Mouse (Mus musculus) embryo, embryonic 10 days (tissue): ENCODE results near the gene Cisd1.
"Not testable (repeated sequence)": the region's sequence is repeated elsewhere in the genome, so short reads cannot be mapped to it uniquely, and the experiment has no call there.

Experiments used
- DNase-seq: peaks from one replicate; pipeline ENCODE4 v3.0.0-alpha.2; 2015; ENCODE audit warnings: low spot score

The Cisd1 gene

DNA sequence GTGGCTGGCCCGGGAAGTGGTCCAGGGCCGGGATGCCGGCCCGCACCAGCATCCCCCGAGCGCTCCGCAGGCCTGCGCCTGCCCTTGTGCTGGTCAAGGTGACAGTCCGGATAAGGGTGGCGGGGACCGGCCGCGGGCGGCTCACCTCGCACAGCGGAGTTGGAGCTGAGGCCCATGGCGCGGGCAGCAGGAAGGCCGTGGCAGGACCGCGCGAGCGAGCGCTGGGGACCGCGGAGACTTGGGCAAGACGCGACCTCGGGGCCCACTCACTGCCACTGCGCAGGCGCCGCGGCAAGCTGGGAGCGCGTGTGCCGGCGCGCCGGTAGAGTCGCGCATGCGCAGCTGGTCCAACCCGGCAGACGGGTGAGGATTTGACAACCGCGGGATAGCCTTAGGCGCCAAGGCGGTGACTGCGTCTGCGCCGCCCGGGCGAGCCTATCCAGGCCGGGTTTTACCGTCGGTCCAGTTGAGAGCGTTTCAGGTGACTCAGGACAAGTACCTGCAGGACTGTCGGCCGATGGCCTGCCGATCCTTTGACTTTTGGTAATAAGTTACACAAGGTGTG is at the start of gene Cisd1:
TSS of gene Cisd1 (minus strand) at position 376 of the 565 bp plus-strand sequence.
- DNase-seq = peak; percentile 95

DNA sequence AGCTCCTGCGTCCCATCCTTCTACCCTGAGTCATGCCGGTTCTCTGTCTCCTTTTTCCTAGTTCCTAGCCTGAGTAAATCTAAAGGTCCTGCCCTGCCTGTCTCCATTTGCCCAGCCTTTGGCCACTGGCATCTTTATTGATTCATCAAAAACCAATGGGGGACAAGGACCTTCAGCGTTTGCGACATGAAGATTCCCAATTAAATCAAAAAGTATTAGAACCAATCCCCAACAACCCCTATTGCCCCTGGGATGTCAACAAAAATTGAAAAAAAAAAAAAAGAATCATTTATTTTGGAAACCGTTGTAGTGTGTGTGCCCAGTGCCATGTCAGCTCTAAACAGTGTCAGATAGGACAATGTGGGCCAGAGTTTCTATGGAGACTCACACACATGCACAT is 44.6 kb upstream of the Cisd1 start:
- DNase-seq = no peak

DNA sequence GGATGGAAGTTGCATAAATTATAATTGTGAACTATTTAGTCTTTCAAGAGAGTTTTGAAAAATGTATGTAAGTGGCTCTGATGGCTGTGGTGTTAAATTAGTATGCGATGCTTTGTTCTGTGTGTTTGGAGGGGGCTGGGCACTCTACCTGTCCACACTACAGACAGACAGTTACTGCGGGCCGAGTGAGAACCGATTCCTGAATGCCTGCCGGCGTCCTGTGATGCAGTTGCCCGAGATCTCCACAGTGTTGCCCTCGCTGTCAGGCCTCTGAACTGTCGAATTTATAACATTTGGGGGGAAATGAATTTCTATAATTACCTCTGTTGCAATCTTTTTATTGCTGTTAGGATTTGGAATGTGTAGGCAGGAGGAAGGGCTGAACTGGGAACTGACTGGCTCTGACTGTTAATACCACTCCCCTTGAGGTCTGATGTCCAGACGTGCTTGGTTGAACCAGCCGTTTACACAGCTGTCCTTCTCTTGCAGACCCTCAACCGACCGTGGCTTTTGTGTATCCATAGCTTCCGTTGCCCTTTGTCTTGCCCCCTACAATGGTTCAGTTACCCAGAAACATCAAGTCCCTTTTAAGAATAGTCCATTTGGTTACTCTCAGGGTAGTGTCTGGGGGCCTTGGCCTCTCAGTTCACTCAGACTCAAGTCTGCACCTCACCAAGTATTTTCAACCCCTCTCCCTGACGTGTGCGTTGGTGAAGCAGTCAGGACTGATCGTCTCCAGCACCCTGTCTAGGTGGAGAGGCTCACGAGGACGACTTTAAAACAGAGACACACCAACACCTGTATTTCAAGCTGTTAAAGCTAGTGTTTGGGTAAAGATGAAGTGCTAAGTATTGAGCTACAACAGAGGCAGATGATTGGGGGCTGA is 39.6 kb upstream of the Cisd1 start:
- peak; percentile 56 for DNase-seq

DNA sequence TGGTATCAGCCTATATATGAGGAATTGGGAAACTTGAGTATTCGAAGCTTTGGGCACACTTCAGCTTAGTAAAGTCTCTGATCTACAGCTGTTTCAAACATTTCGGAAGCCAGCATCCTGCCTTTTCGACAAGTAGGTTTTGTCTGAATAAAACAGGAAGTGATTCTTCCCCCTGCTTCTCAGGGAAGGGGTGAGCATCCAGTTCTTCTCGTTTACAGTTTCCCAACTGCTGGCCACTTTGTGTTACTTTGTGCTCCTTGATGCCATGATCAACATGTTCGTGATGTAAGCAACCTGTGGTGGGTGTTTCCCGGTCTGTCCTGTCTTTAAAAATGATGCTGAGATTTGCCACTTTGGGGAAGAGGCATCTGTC is 38.8 kb upstream of the Cisd1 start:
- DNase-seq = not testable (repeated sequence)

DNA sequence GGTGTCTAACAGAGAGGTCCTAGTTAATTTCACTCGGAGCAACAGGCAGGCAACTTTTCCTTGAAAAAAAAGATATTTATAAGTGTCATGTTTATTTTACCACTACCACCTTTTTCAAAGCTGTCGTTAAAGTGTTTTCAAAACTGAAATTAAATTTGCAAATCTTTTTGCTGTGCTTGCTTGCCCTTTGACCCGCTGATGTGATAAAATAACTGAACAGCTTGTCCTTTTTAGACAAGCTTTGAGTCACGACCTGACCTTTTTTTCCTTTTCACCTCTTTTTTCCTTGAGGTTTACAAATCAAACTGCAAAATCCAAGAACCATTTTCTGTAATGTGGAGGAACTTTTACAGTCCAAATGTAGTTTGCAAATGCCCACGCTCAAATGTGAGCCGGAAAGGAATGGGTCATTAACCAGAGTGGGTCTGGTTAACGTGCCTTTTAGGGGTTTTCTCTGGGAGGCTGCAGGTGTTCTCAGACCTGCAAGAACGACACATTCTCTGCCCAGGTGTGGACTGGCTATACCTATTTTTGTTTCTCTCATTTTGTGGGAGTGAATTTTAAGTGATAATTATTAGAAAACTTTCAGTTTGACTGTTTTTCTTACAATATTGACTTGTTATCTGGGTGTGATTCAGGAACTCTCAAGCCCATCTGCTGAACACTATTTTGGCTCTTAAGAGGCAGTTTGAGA is 38.3 kb upstream of the Cisd1 start:
- no peak for DNase-seq

DNA sequence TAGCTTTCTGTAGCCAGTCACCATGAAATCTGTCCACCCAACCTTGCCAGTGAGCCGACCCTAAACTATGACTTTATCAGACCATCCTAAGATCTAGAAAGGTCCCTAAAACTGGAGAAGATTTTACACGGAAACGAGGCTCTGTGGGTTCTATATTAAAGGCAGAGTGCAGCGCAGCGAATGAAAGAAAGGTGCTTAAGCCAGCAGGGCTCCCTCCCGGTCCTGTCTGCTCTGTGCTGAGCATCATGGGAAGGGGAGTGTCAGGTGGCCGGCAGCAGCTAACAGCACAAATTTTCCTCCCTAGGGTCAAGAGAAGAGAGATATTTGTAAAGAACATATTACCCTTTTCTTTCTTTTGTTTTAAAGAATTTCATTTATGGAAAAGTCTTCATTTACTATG is 37.4 kb upstream of the Cisd1 start:
- no peak for DNase-seq

DNA sequence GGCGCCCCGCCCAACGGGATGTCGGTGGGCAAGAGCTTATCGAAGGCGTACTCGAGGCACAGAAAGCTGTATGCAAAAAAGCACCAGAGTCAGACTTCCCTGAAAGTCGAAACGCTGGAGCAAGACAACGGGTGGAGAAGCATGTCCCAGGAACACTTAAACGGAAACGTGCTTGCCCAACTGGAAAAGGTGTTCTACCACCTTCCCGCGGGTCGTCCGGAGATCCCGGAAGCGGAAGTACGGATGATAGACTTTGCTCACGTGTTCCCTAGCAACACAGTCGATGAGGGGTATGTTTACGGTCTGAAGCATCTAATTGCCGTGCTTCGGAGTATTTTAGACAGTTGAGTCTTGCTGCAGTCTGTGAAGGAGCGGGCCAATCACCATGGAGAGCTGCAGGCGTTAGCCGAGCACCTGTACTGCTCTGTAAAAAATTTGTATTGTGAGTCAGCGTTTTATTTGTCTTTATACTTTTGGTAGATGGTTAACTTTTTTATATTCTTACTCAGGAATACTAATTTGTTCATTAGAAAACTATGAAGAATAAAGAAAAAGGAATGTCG is 36.8 kb upstream of the Cisd1 start:
- DNase-seq = no peak

DNA sequence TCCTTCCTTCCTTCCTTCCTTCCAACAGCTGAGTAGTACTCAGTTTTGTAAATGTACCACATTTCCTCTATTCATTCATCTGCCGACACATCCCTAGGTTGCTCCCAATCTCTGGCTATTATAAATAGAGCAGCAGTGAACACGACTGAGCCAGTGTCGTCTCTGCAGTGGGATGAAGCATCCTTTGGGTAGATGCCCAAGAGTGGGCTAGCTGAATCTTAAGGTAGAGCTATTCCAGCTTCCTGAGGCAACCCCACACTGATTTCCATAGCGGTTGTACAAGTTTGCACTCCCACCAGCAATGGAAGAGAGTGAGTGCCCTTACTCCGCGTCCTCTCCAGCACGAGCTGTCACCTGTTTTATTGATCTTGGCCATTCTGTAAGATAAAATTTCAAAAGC is 35.7 kb upstream of the Cisd1 start:
- DNase-seq = no peak

DNA sequence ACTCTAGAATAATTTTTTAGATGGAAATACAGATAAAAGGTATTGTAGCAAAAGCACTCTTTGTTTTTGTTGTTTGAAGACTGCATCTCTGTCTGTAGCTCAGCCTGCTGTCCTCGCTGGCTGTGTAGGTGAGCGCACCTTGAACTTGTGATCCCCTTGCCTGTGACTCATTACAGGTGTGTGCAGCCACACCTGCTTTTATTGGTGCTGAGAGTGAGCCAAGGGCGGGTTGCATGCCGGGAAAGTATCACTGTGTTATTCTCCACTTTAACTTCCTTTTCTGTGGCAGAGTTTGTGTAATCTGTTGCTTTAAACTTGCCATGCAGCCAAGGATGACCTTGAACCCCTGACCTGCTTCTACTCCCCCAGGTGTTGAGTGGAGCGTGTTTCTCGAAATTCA is 31.3 kb upstream of the Cisd1 start:
- no peak for DNase-seq

DNA sequence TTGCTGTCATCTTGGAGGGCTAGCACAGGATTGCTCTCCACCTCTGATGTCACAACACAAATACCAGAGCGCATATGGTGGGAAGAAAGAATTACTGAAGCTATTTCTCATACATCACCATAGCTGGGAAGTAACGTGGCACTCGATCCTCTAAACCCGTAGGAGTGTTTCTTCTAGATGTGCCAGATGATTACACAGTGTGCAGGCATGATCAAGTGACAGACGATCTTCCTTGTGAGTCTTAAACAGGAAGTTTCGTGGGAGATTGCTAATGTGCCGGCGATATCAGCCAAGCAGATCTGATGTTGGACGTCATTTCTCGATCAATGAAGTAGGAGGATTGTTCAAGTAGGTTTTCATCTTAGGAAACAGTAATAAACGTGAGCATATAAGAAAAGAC is 29.0 kb upstream of the Cisd1 start:
- no peak for DNase-seq

DNA sequence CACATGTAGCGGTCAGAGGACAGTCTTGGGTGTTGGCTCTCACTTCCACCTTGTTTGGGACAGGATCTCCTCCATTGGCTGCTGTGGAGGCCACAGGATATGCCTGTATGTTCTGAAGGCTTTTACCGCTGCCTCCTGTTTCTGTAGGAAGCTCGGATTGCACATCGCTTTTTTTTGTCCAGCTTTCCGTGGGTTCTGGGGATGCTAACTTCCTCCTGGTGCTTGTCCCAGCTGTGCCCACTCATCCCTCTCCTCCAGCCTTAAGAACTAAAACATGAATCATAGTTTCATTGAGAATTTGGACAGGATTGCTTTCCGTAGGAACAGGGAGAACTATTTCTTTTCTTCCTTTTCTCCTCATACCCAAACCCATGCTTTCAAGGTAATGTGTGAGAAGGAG is 27.1 kb upstream of the Cisd1 start:
- no peak for DNase-seq

DNA sequence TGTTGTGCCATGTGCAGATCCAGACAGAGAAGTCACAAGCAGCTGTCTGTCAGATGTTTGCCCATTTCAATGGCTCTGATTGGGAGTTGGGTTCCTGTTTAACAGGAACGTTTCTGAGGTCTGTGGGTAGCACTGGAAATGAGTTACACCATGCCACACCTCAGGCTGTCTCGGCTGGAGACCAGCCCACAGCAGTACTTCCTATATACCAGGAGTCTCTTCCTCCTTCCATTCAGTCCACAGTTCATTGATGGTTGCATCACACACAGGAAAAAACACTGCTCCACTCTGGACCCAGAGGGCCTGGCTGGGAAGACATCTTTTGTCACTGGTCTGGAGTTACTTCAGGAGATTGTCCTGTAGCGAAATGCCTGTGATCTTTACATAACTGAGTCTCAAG is 24.7 kb upstream of the Cisd1 start:
- no peak for DNase-seq

DNA sequence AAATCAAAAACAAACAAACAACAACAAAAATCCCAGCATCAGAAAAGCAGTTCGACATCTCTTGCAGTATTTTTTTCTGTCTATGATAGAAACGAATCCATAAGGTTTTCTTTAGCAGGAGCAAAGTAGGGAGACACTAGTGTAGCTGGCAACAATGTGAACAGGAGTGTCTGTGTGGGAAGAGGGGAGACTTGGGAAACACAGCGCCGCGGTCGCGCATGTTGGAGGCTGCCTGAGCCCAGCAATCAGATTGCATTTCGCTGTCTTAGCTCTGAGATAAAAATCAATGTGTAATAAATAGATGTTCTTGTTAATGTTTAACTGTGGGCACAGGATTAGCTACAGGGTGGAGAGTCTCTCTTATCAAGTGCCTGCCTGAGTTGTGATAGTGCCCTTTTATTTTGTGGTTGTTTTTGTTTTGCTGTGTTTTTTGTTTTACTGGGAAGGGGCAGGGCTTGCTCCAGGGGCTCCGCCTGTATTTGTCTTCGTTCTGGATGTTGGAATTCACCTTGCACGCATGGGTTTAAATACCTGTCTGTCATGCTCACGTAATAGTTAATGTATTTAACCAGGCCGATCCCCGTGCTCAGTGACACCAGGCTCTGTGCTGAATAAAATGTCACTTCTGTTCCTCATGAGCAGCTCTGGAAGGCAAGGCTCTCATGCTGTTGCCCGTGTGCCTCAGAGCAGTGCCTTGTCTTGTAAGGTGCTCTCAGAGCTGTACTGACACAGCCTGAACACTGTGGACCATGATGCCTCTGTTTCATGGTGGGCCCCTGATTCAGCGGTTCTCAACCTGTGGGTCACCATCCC is 23.6 kb upstream of the Cisd1 start:
- no peak for DNase-seq

DNA sequence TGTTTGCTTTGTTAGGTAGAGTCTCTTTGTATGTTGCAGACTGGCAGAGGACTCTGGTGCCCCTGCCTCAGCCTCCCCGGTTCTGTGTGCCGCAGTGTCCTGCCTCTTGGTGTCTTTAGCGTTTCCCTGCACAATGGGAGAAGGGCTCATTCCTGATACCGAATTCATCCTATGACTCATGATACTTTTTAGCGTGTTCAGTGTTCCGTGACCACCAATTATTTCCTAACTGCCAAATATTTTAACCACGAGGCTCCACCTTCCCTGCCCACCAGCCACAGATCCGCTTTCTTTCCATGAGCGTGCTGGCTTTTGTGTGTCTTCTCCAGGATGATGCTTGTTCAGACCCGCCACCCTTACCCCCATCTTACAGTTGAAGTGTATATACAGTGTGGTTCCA is 19.1 kb upstream of the Cisd1 start:
- no peak for DNase-seq

DNA sequence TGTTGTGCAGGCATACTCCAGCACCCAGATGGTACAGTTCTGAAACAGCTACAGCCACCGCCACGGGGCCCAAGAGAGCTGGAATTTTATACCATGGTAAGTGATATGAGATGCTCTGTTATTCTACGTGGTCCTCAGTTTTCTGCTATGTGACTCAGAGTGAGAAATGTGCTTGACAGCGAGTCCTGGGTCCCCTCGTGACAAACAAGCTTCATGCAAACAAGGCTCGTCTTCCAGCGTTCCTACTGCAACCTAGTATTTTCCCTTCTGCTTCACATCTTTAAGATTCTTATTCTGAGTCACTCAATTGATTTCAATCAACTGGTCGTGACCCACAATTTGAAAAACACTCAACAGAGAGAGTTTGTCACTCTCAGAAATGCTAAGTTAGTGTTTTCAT is 18.7 kb upstream of the Cisd1 start:
- no peak for DNase-seq

DNA sequence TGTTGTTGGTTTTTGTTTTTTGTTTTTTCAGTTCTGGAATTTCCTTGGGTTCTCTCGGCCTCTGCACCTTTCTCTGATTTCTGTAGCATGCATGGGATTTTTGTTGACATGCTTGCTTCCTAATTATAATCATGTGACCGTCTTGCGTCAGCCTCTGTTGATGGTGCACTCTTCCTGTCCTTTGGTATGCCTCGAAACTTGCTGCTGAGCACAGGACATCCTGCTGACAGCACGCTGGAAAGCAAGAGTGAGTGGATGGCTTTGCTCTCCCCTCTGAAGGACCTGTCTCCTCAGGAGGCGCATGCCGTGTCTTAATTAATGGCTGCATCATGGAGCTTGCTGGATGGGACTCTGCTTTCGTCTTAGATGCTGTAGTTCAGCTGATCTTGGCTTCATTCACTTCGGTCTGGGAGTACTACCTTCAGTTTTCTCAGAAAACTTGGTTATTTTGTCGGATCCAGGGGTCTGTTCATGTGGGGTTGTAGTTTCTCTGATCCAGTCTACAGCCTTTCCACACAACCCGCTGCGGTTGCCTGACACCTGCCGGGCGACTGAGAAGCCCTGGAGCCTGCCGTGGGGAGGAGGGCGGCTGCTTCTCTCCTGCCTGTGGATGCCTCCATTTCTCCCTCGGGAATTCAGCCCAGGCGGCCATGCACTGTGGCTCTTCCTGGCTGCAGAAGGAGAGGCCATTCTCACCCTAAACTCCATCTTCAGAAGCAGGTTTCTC is 17.2 kb upstream of the Cisd1 start:
- peak; percentile 32 for DNase-seq

DNA sequence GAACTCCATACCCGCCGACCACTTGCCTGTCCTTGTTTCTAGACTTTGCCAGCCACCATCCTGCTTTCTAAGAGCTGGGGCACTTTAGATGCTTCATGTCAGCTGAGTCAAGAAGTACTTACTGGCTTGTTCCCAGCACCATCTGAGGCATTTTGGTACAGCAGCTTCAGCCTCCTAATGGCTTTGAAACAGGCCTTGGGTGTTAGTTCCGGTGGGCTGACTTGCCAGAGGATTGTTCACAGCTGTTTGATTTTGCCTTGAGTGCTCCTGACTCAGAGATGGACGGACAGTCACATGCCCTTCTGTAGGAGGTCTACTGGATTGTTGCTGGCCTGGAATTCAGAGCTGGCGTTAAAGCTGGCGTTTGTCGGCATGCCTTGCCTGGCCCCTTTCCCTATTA is 16.3 kb upstream of the Cisd1 start:
- no peak for DNase-seq

DNA sequence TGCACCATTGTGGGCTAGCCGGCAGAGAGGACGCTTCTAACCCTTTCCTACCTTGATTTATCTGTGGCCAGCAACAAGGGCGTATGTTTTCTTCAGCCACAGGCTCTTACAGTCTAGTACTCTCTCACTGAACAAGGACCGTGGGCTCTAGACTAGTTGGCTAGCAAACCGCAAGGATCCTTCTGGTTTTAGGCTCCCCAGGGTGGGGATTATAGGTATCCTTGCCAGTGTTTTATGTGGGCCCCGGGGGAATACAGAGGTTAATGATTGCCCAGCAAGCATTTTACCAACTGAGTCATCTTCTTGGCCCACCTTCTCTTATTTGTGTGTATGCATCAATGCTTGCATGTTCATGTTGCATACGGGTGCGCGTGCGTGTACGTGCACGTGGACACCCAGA is 10.2 kb upstream of the Cisd1 start:
- DNase-seq = no peak

DNA sequence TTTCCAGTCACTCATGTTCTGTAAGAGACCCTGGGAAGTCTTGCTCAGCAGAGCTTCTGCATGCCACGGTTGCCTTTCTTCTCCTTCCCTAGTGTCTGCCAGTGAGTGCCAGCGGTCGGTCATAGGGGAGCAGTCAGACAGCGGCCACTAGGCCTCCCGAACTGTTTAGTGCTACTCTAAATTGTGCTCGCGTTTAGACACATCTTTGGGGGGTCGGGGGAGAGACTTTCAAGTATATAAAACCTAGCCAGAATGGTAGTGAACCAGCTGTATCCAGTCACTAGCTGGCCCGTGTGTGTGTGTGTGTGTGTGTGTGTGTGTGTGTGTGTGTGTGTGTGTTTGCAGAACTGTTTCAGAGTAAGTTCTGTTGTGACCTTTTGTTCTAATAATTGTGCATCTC is 9.1 kb upstream of the Cisd1 start:
- no peak for DNase-seq

DNA sequence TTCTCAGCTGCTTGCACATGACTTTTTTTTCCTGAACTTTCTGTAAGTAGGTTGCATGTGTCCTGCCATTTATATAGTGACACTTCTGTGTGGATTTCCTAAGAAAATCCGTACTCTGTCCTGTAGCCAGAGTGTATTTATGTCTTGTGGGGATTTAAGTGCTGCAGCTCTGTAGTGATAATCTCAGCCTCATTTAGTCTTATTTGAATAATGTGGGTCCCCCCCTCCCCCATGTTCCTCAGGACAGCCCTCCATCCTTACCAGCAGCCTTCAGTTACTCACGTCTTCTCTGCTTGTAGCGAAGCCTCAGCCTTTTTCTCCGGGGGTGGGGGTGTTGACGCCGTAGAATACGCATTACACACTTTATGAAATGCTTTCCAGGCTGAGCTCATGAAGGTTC is 6.5 kb upstream of the Cisd1 start:
- no peak for DNase-seq

DNA sequence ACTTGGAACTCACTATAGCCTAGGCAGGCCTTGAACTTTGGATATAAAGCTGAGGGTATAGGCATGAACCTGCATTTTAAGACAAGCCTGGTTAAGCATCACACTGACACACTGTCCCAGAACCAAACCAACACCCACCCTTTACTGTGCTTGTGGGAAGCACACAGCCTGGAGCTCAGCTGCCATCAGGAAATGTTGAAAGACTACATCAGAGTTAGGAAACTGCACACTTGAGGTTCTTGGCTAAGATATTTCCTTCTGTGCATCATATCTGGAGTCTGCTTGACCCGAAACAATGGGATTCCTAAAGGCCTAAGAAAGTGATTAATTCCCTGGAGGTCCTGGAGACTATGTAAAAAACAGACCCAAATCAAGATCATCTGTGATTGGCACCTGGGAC is 4.5 kb upstream of the Cisd1 start:
- no peak for DNase-seq
